In the genomic region with DNA sequence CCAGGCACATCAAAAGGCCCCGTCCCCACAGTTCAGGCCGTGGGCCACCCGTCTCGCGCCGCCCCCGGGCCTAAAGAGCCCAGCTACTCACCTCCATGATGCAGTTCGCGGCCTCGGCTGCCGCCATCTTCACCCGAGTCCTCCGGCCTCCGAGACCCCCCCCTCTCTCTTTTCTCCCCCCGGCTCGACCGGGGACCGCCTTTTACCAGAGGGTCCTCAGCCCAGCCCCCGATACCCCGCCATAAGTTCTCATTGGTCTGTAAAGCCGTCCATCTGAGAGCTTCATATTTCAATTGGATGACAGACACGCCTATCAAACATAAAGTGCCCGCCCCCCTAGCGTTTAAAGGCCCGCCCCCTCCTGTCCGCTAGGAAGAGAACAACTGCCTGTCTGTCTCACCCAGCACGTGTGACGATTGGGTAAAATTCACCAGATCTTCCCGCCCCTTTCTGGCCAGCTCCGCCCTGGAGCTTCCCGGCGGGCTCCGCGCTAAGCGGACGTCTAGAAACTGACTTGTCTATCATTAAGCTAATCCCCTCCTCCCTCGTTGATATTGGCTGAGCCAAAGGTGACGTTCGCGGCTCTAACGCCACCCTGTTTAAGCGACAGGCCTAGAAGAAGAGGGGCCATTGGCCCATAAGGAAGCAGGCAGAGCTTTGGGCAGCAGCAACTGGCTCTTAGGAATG, we compare ENCODE assay signal across 7 mouse cellular contexts. TPM values are rescaled to one million over a fixed set of nuclear protein-coding genes. Genes with fewer than 3 reads are reported as not detected.
DNase-seq lines count a peak whose midpoint lies in the region; ATAC-seq lines count a peak whose summit lies in the region.

A gene (minus strand): TSS at position 377 of the 687 bp plus-strand sequence.

- peak; percentile 100 for DNase-seq in adrenal gland, adult 8-10 months
- DNase-seq in embryo, embryonic 9.5 days (ENCODE audit: extremely low spot score): peak; percentile 98
- DNase-seq in gastrocnemius, postnatal 4 days (ENCODE audit: low spot score in 2 of 2): peak; percentile 81 to 94
- peak; percentile 99 for DNase-seq in left cerebral cortex, postnatal 36 days (ENCODE audit: low spot score in 2 of 2)
- DNase-seq in midbrain, embryonic 11.5 days (ENCODE audit: low spot score, missing footprints): peak; percentile 100
- peak; percentile 100 for DNase-seq in skeletal muscle tissue, adult 2 months (ENCODE audit: low read depth, low spot score)

- H3K9me3 ChIP-seq in intestine, embryonic 16.5 days (ENCODE audit: control insufficient read depth, low read length): no peaks in the 10 kb centered on the region
- H3K9me3 ChIP-seq in midbrain, embryonic 11.5 days (ENCODE audit: control insufficient read depth, low read length): no peaks in the 10 kb centered on the region

- H3K9ac ChIP-seq in intestine, embryonic 16.5 days (ENCODE audit: low read depth, low read length): peak within 1 kb of the TSS; percentile 97
- H3K9ac ChIP-seq in midbrain, embryonic 11.5 days (ENCODE audit: low read length): peak within 1 kb of the TSS; percentile 99

- H3K4me1 ChIP-seq in intestine, embryonic 16.5 days (ENCODE audit: control insufficient read depth, insufficient read depth, low read length): peaks cover 21% of the 10 kb centered on the region
- H3K4me1 ChIP-seq in midbrain, embryonic 11.5 days (ENCODE audit: control insufficient read depth, insufficient read depth, low read length): peaks cover 22% of the 10 kb centered on the region

- no peaks in the 10 kb centered on the region for H3K27me3 ChIP-seq in intestine, embryonic 16.5 days (replicated peaks; ENCODE audit: control insufficient read depth, insufficient read depth, low read length)
- H3K27me3 ChIP-seq in midbrain, embryonic 11.5 days (ENCODE audit: control insufficient read depth, insufficient read depth, low read length): no peaks in the 10 kb centered on the region

- intact Hi-C loops in left cerebral cortex, postnatal 36 days (cut with DNase I): no loop called here

- WGBS in intestine, embryonic 16.5 days: under 1% methylated on average over 42 of the region's 42 CpGs
- under 1% methylated on average over 41 of the region's 42 CpGs for WGBS in midbrain, embryonic 11.5 days

- H3K36me3 ChIP-seq in intestine, embryonic 16.5 days (ENCODE audit: control insufficient read depth, insufficient read depth, low read length): peaks cover 12% of the 10 kb centered on the region
- peaks cover 9% of the 10 kb centered on the region for H3K36me3 ChIP-seq in midbrain, embryonic 11.5 days (ENCODE audit: control insufficient read depth, insufficient read depth, low read length)

- H3K27ac ChIP-seq in intestine, embryonic 16.5 days (ENCODE audit: low read length): peak within 1 kb of the TSS; percentile 96
- peak within 1 kb of the TSS; percentile 88 for H3K27ac ChIP-seq in midbrain, embryonic 11.5 days (ENCODE audit: low read depth, low read length)

- ATAC-seq in intestine, embryonic 16.5 days: peak; percentile 97
- peak; percentile 95 for ATAC-seq in midbrain, embryonic 11.5 days (ENCODE audit: low FRiP score)

- peak within 1 kb of the TSS; percentile 71 for H3K4me2 ChIP-seq in intestine, embryonic 16.5 days (ENCODE audit: low read depth, low read length)
- peak within 1 kb of the TSS; percentile 65 for H3K4me2 ChIP-seq in midbrain, embryonic 11.5 days

- peak within 1 kb of the TSS; percentile 91 for H3K4me3 ChIP-seq in intestine, embryonic 16.5 days (ENCODE audit: low read length)
- peak within 1 kb of the TSS; percentile 97 for H3K4me3 ChIP-seq in midbrain, embryonic 11.5 days (ENCODE audit: low read depth, low read length)

RNA-seq across cellular contexts. Expression of the gene that starts here (rescaled TPM):
- 100 to 1,000 TPM; 221 to 296 (median 243) TPM for total RNA-seq in adrenal gland, adult 8-10 months (2022)
- total RNA-seq in gastrocnemius, postnatal 4 days (2021): 100 to 1,000 TPM; 318 to 331 TPM
- polyA plus RNA-seq in intestine, embryonic 16.5 days (2015; fragmentation: Nextera tagmentation; extraction: Ambion mirVana): 363 and 439 TPM in 2 replicates
- total RNA-seq in left cerebral cortex, postnatal 36 days (2021): 100 to 1,000 TPM; 143 to 145 TPM
- 276 and 281 TPM in 2 replicates for polyA plus RNA-seq in midbrain, embryonic 11.5 days (2014; fragmentation: Nextera tagmentation; extraction: Ambion mirVana)

Comparison
In these comparisons a context has a peak if more than half of its experiments do, and no peak if none do; other contexts are left out.
1. Peak in every context shown above with its lines: DNase-seq, ATAC-seq, H3K4me3 ChIP-seq and H3K27ac ChIP-seq.